Mouse (Mus musculus) thymus, postnatal 14 days (tissue): ENCODE measurements around the gene Gpc3.
"Not testable (repeated sequence)": the region's sequence is repeated elsewhere in the genome, so short reads cannot be mapped to it uniquely, and the experiment has no call there.

Source experiments
- DNase-seq: peaks from one replicate; pipeline ENCODE4 v3.0.0; 2021

Gene Gpc3

DNA sequence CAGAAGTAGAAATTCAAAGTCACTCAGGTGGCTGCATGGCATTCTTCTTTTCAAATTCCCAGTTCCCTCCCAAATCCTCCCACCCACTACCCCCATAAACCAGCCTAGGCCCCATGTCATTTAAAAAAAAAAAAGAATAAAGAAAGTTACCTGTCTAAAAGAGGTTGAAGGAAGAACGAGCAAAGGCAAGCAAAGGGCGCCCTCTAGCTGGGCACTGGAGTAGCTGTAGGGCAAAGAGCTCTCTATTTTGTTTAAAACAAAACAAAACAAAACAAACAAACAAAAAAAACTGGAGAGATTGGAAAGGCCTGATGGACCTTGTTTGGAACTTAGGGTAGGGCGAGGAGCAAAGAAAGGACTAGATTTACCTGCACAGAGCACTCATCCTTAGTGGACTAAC, 238.6 kb downstream of the Gpc3 start:
- no peak for DNase-seq

DNA sequence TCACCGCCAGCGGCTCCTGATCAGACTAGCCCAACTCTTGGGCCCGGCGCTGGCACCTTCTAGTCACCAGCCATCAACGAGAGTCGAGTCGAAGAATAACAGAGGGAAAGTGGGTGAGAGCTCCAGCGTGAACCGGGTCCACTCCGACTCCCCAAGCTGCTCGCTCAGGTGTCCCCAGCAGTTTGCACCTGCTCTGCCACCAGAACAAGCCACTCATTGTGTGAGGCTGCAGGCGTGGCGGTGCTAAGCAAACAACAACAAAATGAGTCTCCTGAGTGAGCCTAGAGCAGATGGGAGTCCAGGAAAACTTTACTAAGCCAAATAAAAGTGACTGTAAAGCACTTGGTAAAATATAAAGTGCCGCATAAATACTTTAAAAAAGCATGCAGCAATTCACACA, 239.5 kb downstream of the Gpc3 start:
- no peak for DNase-seq

GRCm38 (mm10) chrX:52372436-52372835, 241.3 kb downstream of the Gpc3 start:
- no peak for DNase-seq

DNA sequence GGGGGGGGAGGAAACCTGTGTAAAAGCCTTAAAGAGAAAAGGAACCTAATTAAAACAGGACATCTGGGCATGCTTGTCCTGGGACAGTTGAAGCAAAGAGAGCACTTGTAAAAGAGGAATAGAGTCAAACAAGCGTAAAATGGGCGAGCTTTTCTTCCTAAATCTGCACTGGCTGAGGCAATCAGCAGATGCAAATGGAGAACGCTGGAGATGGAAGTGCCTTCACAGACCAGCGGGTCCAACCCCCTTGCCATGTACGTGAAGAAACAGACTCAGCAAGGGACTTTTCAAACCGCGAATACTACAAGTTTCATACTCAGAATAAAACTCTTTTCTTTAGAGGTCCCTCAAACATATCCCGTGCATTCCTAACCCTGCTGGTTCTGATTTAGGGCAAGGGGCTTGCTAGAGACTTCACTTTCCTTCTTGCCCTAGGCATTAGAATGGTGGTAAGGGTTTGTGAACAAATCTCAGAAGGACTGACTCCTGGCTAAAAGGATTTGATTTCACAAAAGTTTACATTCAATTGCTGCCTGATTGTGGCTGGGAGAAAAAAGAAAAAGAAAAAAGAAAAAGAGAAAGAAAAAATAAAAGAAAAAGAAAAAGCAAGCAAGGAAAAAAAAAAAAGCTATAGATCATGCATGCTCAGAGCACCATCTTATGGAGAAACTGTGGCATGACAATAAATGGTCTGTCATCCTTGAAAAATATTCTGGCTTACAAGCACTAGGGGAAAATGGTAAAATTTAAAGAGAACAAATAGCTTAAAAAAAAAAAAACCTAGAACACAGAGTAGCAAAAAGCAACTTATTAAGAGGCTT, 243.6 kb downstream of the Gpc3 start:
- no peak for DNase-seq

DNA sequence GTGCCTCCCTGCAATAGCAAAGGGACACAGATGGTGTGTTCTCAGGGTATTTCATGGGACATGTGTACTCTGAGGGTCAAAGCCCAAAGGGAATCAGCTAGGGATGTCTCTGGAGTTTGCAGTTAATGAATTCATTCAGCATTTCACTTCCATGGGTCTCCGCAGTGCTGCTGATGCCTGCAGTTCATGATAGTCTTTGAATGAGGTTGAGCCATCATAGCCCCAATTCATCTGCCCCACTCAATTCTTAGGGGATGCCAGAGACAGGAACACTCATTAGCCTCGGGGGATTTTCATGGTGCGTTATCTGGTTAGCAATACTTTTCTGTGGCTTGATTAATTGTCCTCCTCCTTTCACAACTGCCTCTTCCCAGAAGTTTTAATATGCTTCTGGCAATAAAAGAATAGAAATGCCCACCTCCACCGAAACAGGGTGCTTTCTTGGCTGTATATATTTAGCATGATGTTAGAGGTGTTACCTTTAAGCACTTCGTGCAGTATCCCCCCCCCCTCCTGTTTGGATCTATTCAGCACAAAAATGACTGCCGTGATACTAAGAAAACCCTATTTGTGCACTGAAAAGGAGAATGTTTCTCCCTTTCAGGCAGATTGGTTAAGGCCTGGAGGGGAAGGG, 244.3 kb downstream of the Gpc3 start:
- no peak for DNase-seq

- no peak for DNase-seq
Observed at GRCm38 (mm10) chrX:52366826-52367225, 246.9 kb downstream of the Gpc3 start.

- no peak for DNase-seq
Observed at GRCm38 (mm10) chrX:52365790-52366189, 248.0 kb downstream of the Gpc3 start.

GRCm38 (mm10) chrX:52362241-52363011, 251.3 kb downstream of the Gpc3 start:
- no peak for DNase-seq

DNA sequence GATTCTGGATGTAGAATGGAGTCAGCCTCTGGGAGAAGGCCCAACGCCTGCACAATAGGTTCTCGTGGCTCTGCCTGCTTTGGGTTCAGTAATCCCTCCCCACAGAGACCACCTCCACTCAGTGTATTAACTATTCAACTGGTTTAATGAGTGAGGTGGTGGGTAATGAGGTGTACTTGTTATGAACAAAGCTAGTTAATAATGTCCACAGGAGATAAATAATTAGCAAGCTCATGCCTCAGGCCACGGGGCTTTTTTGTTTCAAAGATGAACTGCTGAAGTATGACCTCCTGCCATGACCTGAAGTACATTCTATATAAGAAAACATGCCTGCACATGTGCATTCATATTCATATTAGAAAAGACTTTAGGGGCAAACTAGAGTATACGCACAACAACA, 260.8 kb downstream of the Gpc3 start:
- DNase-seq: no peak

- DNase-seq: not testable (repeated sequence)
Observed at GRCm38 (mm10) chrX:52350631-52351030, 263.1 kb downstream of the Gpc3 start.

DNA sequence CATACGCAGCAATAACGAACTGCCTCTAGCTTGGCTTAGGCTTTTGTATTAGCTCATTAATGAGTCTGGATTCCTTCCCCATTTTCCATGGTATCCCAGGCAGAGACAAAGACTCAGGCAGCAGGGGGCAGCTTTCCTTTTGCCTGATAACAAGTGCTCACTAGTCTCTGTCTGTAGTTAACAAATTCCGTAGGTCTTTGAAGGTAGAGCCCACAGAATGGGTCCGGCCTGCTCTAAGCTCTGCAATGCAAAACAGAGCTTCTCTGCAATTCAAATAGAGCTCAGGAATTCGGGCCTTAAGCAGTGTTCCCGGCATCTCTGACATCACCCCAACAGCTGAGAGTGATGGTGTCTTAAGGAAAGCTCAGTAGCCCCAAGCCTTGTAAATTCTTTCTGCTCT, 265.0 kb downstream of the Gpc3 start:
- DNase-seq: no peak

- DNase-seq: no peak
Observed at GRCm38 (mm10) chrX:52344018-52344417, 269.7 kb downstream of the Gpc3 start.

DNA sequence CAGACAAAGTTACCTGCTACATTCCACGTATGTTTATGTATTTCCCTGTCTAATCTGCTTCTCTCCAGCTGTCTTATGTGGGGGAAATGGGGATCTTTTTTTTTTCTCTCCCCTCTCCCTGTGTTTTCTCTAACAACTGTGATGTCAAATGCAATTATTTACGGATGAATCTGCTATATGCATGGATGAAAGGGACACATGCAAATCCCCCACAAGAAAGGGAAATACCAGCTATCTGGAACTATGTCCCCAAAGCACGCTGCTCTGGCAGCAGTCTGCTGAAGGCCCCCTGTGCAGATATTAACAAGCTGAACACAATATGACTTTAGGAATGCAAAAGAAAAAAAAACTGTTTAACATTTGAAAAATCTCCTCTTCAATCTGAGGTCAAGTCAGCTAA, 273.5 kb downstream of the Gpc3 start:
- no peak for DNase-seq

DNA sequence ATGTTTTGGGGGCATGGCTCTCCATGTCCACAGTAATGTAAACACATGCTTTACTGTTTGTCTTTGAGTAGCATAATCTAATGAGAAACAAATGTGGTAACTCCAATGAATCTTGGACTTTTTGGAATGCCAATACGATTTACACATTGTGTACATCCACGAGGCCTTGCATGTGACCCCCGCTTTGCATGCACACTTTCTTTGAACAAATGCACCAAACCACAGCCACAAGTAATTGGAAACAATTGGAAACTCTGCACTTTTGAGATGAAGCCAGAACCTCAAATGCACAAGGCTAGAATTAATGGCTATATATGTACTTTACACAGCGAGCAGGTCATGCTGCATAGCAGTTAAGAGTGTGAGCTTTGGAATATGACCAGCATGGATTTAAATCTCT, 292.0 kb downstream of the Gpc3 start:
- no peak for DNase-seq

DNA sequence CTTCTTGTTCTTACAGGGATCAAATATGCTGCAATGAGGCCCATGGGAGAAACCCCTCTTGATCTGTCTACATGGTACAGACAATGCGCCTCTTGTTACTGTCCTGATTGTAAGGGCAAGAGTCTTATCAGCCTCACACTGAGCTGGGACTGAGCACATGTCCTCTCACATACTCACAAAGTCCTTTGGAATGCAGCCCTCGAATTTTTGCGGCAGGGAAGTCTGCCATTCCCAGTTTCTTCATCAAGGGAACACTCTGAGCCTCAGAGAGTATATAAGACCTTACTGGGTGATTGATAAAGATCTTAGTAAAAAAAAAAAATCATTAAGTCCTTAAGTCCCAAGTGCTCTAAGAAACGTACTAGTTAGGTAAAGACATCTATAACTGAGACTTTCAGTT, 293.1 kb downstream of the Gpc3 start:
- no peak for DNase-seq

GRCm38 (mm10) chrX:52310976-52311375, 302.8 kb downstream of the Gpc3 start:
- DNase-seq: no peak

- no peak for DNase-seq
Observed at GRCm38 (mm10) chrX:52305226-52305625, 308.5 kb downstream of the Gpc3 start.

GRCm38 (mm10) chrX:52288792-52289191, 325.0 kb downstream of the Gpc3 start:
- no peak for DNase-seq

DNA sequence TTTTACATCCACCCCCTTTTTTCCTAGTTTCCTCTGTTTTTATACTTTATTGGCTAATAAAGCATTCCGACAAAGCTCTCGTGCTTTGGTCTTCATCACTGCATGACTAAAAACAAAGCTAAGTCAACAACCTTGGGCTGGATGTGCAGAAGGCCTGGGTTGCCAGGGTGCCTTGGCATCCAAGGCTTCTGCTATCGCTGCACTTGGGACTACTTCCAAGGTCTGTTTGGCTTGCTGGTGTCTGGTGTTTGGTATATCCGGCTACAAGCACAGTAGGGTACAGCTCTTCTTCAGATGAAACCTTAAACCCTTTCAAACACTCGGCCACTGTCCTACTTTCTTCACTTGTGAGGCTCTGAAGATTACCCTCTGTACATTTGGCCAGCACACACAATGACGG, 325.8 kb downstream of the Gpc3 start:
- DNase-seq: no peak

- DNase-seq: no peak
Observed at GRCm38 (mm10) chrX:52282070-52282469, 331.7 kb downstream of the Gpc3 start.

GRCm38 (mm10) chrX:52281103-52281900, 332.4 kb downstream of the Gpc3 start:
- DNase-seq: no peak

DNA sequence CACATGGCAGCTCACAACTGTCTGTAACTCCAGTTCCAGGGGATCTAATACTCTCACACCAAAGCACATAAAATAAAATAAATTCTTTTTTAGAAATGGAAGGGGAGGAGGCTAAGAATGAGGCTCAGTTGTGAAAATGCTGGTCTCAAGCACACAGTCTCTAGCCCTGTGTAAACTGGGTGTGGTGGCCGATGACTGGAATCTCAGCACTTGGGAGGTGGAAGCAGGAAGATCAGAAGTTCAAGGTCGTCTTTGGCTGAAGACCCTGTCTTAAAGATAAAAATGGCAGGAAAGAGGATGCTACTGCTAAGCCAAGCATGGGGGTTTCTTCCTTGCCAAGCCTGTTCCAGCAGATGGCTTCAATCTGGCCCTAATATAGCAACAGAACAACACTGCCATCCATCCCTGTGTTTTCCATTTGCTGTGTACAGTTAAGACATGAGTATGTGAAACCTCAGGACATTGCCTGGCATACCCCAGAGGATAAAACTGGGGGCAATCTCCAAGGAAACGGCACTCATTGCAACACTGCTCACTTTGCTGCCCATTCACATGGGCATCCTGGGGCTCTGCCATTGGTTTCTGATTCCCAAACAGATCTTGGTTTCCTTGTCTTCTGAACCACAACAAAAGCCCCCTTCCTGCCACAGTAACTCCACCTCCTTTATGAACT, 334.9 kb downstream of the Gpc3 start:
- no peak for DNase-seq
